Mouse (Mus musculus) heart, postnatal 0 days (tissue): Measurements from ENCODE around the gene Gm3285. TPM values are rescaled to one million over a fixed set of nuclear protein-coding genes. Genes with fewer than 3 reads are reported as not detected.

Experiments
- ATAC-seq: fragments of 200-750 bp; cut with Nextera tagmentation; 2 replicates; pipeline ENCODE4 v1.8.0; 2017; ENCODE audit warnings: low read depth, moderate number of reproducible peaks, moderate library complexity; ENCODE audit not compliant: insufficient read depth
- DNase-seq: peaks from one replicate; pipeline ENCODE4 v3.0.0-alpha.2; 2016; ENCODE audit warnings: low spot score
- H3K27ac ChIP-seq: fragments of 300-500 bp; sonication (generic); 2 replicates; pipeline ENCODE4 v1.5.1; 2014; ENCODE audit warnings: low read depth, mild to moderate bottlenecking
- H3K27me3 ChIP-seq: fragments of 300-500 bp; sonication (generic); 2 replicates; pipeline ENCODE4 v1.6.1; 2014; ENCODE audit warnings: low read length, mixed read lengths; ENCODE audit not compliant: control insufficient read depth, insufficient read depth
- H3K36me3 ChIP-seq: fragments of 300-500 bp; sonication (generic); replicated peaks from 2 replicates; pipeline ENCODE4 v1.6.1; 2014; ENCODE audit warnings: low read length, mixed read lengths; ENCODE audit not compliant: control insufficient read depth, insufficient read depth
- H3K4me1 ChIP-seq: fragments of 300-500 bp; sonication (generic); 2 replicates; pipeline ENCODE4 v1.6.1; 2014; ENCODE audit warnings: antibody characterized with exemption; ENCODE audit not compliant: control insufficient read depth, insufficient read depth
- H3K4me2 ChIP-seq: fragments of 300-500 bp; sonication (generic); 2 replicates; pipeline ENCODE4 v1.6.1; 2014; ENCODE audit warnings: low read depth, mild to moderate bottlenecking, low read length, moderate library complexity
- H3K4me3 ChIP-seq: fragments of 300-500 bp; sonication (generic); 2 replicates; pipeline ENCODE4 v1.5.1; 2014; ENCODE audit warnings: low read depth, low read length
- H3K9ac ChIP-seq: fragments of 300-500 bp; sonication (generic); replicated peaks from 2 replicates; pipeline ENCODE4 v1.6.1; 2014; ENCODE audit warnings: low read depth, low read length, mixed read lengths
- H3K9me3 ChIP-seq: fragments of 300-500 bp; sonication (generic); replicated peaks from 2 replicates; pipeline ENCODE4 v1.6.1; 2016; ENCODE audit warnings: low read length; ENCODE audit not compliant: control insufficient read depth
- CTCF ChIP-seq: IDR thresholded peaks from 2 replicates; pipeline ENCODE4 v1.5.1; 2016; ENCODE audit warnings: antibody characterized with exemption, control low read depth, low read depth
- EP300 ChIP-seq: IDR thresholded peaks from 2 replicates; pipeline ENCODE4 v1.6.1; 2016; ENCODE audit warnings: antibody characterized with exemption, low read depth
- WGBS: fragments of 180-500 bp; shearing (Covaris S2); extraction: QIAGEN DNeasy Blood & Tissue Kit; methylation state at CpG from one replicate; pipeline ENCODE4 v1.1.7; 2014; 5-methylcytosine and 5-hydroxymethylcytosine counted together
- polyA plus RNA-seq: library from polyadenylated mRNA; unstranded; fragments of >200 nt; fragmentation: Nextera tagmentation; extraction: Ambion mirVana; gene quantifications from 2 replicates; pipeline ENCODE4 v1.2.1, GENCODE M21; 2015
- total RNA-seq: library from RNA; depleted of rRNA; stranded (reverse); fragments of >200 nt; gene quantifications from 2 replicates; pipeline ENCODE4 v1.2.3, GENCODE M21; 2014; ENCODE audit warnings: low replicate concordance; rRNA removed

Gm3285 gene
- total and polyA plus RNA-seq, 2 experiments from 2014 or later, result not detected

- no peaks in the 10 kb centered on the region for H3K36me3 ChIP-seq
- WGBS, result 82% methylated on average over 27 of the region's 27 CpGs
- no peak for ATAC-seq
- 0 out of 2 replicates have a peak, but pooled peaks cover 6% of the 10 kb centered on the region for H3K4me1 ChIP-seq
- no peak for DNase-seq
- H3K4me2 ChIP-seq, result no peak overlapping the region
- H3K27me3 ChIP-seq, result peaks cover 24% of the 10 kb centered on the region
- no peak overlapping the region for H3K27ac ChIP-seq
- H3K9ac ChIP-seq, result no peak overlapping the region
- H3K4me3 ChIP-seq, result no peak overlapping the region
- TF ChIP-seq EP300 (no peak), CTCF (no peak)
- H3K9me3 ChIP-seq, result 0 out of 2 replicates have a peak, but pooled peaks cover 8% of the 10 kb centered on the region
Measured at GRCm38 (mm10) chr10:77900903-77901818, 39.4 kb downstream of the Gm3285 start.

DNA sequence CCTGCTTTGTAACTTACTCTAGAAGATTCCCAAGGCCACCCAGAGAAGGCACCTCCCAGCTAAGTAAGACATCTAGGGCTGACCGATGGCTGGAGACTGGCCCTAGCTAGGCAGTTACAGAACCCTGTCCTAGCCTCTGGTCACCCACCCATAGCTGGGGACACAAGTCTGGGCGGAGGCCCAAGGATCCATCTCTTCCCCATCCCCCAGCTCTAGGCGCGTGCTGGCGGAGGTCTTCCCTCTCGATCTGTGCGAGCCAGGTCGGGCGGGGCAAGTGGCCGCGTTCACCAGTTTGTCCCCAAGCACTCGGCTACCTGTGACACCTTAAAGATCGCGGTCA, 40.1 kb downstream of the Gm3285 start:
- ATAC-seq (peak; percentile 32; the same call in 1 of the 2 replicates), DNase-seq (no peak)
- 0 out of 2 replicates have a peak, but pooled peaks cover 8% of the 10 kb centered on the region for H3K9me3 ChIP-seq
- peak overlapping the region; percentile 59 for H3K4me3 ChIP-seq
- H3K27me3 ChIP-seq, result peaks cover 24% of the 10 kb centered on the region
- H3K27ac ChIP-seq, result no peak overlapping the region
- H3K4me1 ChIP-seq, result 0 out of 2 replicates have a peak, but pooled peaks cover 6% of the 10 kb centered on the region
- H3K9ac ChIP-seq, result peak overlapping the region; percentile 37
- H3K4me2 ChIP-seq, result peak overlapping the region; percentile 98
- H3K36me3 ChIP-seq, result no peaks in the 10 kb centered on the region
- TF ChIP-seq CTCF (no peak), EP300 (no peak)
- 5% methylated on average over 14 of the region's 14 CpGs for WGBS

GRCm38 (mm10) chr10:77902211-77902893, 40.6 kb downstream of the Gm3285 start, which contains the start of gene Lrrc3:
Gene Lrrc3, minus strand, starts transcription at chr10:77902536.
- peak within 1 kb of the TSS; percentile 59 for H3K4me3 ChIP-seq
- H3K4me1 ChIP-seq, result 0 out of 2 replicates have a peak, but pooled peaks cover 6% of the 10 kb centered on the region
- DNase-seq (peak; percentile 22), ATAC-seq (peak; percentile 64)
- H3K27me3 ChIP-seq, result peaks cover 24% of the 10 kb centered on the region
- WGBS, result under 1% methylated on average over 39 of the region's 46 CpGs
- H3K9me3 ChIP-seq, result 0 out of 2 replicates have a peak, but pooled peaks cover 8% of the 10 kb centered on the region
- no peak within 1 kb of the TSS for H3K27ac ChIP-seq
- H3K4me2 ChIP-seq, result peak within 1 kb of the TSS; percentile 98
- no peaks in the 10 kb centered on the region for H3K36me3 ChIP-seq
- TF ChIP-seq EP300 (no peak), CTCF (no peak; the same call in 1 of the 2 replicates)
- H3K9ac ChIP-seq, result peak within 1 kb of the TSS; percentile 37

DNA sequence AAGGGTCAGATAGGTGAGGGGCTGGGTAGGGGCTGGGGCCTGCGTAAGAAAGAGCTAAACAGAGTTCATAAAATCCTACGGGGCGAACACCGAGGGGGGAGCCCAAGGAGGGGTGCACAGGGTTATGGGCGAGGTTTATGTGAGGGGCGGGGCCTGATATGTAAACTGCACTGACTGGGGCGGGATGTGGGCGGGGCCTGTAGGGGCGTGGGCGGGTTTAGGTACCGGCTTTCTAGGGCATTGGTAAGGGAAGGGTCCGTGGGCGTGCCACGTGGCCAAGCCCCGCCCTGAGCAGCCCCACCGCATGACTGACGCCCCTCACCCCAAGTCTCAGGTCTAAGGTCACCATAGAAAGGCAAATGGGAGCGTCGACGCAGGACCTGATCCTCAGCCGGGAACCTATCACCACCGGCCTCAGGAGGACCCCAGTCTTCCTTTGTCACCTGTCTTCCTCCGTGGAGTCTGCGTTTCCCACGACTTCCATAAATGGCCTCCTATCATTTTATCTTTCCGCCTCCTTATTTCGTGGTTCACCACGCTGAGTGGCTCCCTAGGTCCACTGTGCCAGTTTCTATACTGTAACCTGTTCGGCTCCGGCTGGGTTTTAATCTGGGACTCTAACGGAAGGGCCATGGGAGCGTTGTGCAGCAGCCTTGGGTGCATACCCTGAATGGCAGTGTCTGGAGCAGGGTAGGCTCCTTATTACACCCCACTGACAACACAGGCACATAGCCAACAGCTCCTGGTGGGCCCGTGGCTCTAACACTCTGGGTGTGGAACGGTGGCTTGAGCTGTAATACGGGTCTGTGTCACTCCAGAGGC, 41.3 kb downstream of the Gm3285 start:
- peak overlapping the region; percentile 59 for H3K4me3 ChIP-seq
- peak overlapping the region; percentile 98 for H3K4me2 ChIP-seq
- H3K27me3 ChIP-seq, result peaks cover 24% of the 10 kb centered on the region
- H3K4me1 ChIP-seq, result 0 out of 2 replicates have a peak, but pooled peaks cover 6% of the 10 kb centered on the region
- no peaks in the 10 kb centered on the region for H3K36me3 ChIP-seq
- H3K9me3 ChIP-seq, result 0 out of 2 replicates have a peak, but pooled peaks cover 16% of the 10 kb centered on the region
- peak; percentile 56 for ATAC-seq
- 10% methylated on average over 35 of the region's 35 CpGs for WGBS
- H3K9ac ChIP-seq, result peak overlapping the region; percentile 37; the same call in 1 of the 2 replicates
- no peak overlapping the region for H3K27ac ChIP-seq
- TF ChIP-seq EP300, result no peak
- no peak for TF ChIP-seq CTCF
- no peak for DNase-seq

Other genes starting within 250 kb of the Gm3285 start
Only the 30 nearest of the 31 such genes appear.
- gene Tspear, start 175.4 kb upstream of the Gm3285 start, total RNA-seq, result 1.1 TPM in 1 of 2 replicates, not detected in the other
- gene Tspear, start 175.4 kb upstream of the Gm3285 start, polyA plus RNA-seq, result not detected in 2 replicates
- gene Gm19402, start 171.2 kb upstream of the Gm3285 start, total RNA-seq, result not detected in 2 replicates
- gene Gm19402, start 171.2 kb upstream of the Gm3285 start, polyA plus RNA-seq, result not detected in 2 replicates
- gene Gm9508, start 164.7 kb upstream of the Gm3285 start, total RNA-seq, result not detected in 2 replicates
- not detected in 2 replicates for gene Gm9508, start 164.7 kb upstream of the Gm3285 start, polyA plus RNA-seq
- not detected in 2 replicates for gene Gm10272, start 155.3 kb upstream of the Gm3285 start, total RNA-seq
- not detected in 2 replicates for gene Gm10272, start 155.3 kb upstream of the Gm3285 start, polyA plus RNA-seq
- gene Gm10024, start 150.5 kb upstream of the Gm3285 start, total RNA-seq, result not detected in 2 replicates
- gene Gm10024, start 150.5 kb upstream of the Gm3285 start, polyA plus RNA-seq, result not detected in 2 replicates
- gene Gm10142, start 146.2 kb upstream of the Gm3285 start, total RNA-seq, result not detected in 2 replicates
- gene Gm10142, start 146.2 kb upstream of the Gm3285 start, polyA plus RNA-seq, result not detected in 2 replicates
- not detected in 2 replicates for gene Krtap12-1, start 141.4 kb upstream of the Gm3285 start, total RNA-seq
- not detected in 2 replicates for gene Krtap12-1, start 141.4 kb upstream of the Gm3285 start, polyA plus RNA-seq
- not detected in 2 replicates for gene Gm10100, start 135.5 kb upstream of the Gm3285 start, total RNA-seq
- not detected in 2 replicates for gene Gm10100, start 135.5 kb upstream of the Gm3285 start, polyA plus RNA-seq
- not detected in 2 replicates for gene Gm18596, start 119.3 kb upstream of the Gm3285 start, total RNA-seq
- not detected in 2 replicates for gene Gm18596, start 119.3 kb upstream of the Gm3285 start, polyA plus RNA-seq
- gene Gm9736, start 110.6 kb upstream of the Gm3285 start, total RNA-seq, result not detected in 2 replicates
- not detected in 2 replicates for gene Gm9736, start 110.6 kb upstream of the Gm3285 start, polyA plus RNA-seq
- not detected in 2 replicates for gene Gm3233, start 102.3 kb upstream of the Gm3285 start, total RNA-seq
- gene Gm3233, start 102.3 kb upstream of the Gm3285 start, polyA plus RNA-seq, result not detected in 2 replicates
- gene Gm3238, start 90.7 kb upstream of the Gm3285 start, total RNA-seq, result not detected in 2 replicates
- not detected in 2 replicates for gene Gm3238, start 90.7 kb upstream of the Gm3285 start, polyA plus RNA-seq
- not detected in 2 replicates for gene Gm7138, start 85.0 kb upstream of the Gm3285 start, total RNA-seq
- gene Gm7138, start 85.0 kb upstream of the Gm3285 start, polyA plus RNA-seq, result not detected in 2 replicates
- gene Gm3250, start 79.4 kb upstream of the Gm3285 start, total RNA-seq, result not detected in 2 replicates
- not detected in 2 replicates for gene Gm3250, start 79.4 kb upstream of the Gm3285 start, polyA plus RNA-seq
- gene Gm7137, start 73.8 kb upstream of the Gm3285 start, total RNA-seq, result not detected in 2 replicates
- not detected in 2 replicates for gene Gm7137, start 73.8 kb upstream of the Gm3285 start, polyA plus RNA-seq
- not detected in 2 replicates for gene Gm9639, start 66.9 kb upstream of the Gm3285 start, total RNA-seq
- gene Gm9639, start 66.9 kb upstream of the Gm3285 start, polyA plus RNA-seq, result not detected in 2 replicates
- not detected in 2 replicates for gene Gm19668, start 62.8 kb upstream of the Gm3285 start, total RNA-seq
- gene Gm19668, start 62.8 kb upstream of the Gm3285 start, polyA plus RNA-seq, result not detected in 2 replicates
- gene Gm9507, start 50.1 kb upstream of the Gm3285 start, total RNA-seq, result not detected in 2 replicates
- not detected in 2 replicates for gene Gm9507, start 50.1 kb upstream of the Gm3285 start, polyA plus RNA-seq
- not detected in 2 replicates for gene Gm2696, start 47.3 kb upstream of the Gm3285 start, total RNA-seq
- gene Gm2696, start 47.3 kb upstream of the Gm3285 start, polyA plus RNA-seq, result not detected in 2 replicates
- not detected in 2 replicates for gene Krtap10-4, start 34.9 kb upstream of the Gm3285 start, total RNA-seq
- gene Krtap10-4, start 34.9 kb upstream of the Gm3285 start, polyA plus RNA-seq, result not detected in 2 replicates
- not detected in 2 replicates for gene Krtap10-10, start 26.0 kb upstream of the Gm3285 start, total RNA-seq
- not detected in 2 replicates for gene Krtap10-10, start 26.0 kb upstream of the Gm3285 start, polyA plus RNA-seq
- not detected in 2 replicates for gene Gm36176, start 15.2 kb upstream of the Gm3285 start, total RNA-seq
- not detected in 2 replicates for gene Gm36176, start 15.2 kb upstream of the Gm3285 start, polyA plus RNA-seq
- not detected in 2 replicates for gene Gm10318, start 9.1 kb upstream of the Gm3285 start, total RNA-seq
- not detected in 2 replicates for gene Gm10318, start 9.1 kb upstream of the Gm3285 start, polyA plus RNA-seq
- 0.08 and 2.5 TPM in 2 replicates for gene Lrrc3, start 40.6 kb downstream of the Gm3285 start, total RNA-seq
- 0.54 and 0.63 TPM in 2 replicates for gene Lrrc3, start 40.6 kb downstream of the Gm3285 start, polyA plus RNA-seq
- gene Trpm2, start 108.6 kb downstream of the Gm3285 start, total RNA-seq, result 0.27 and 2.4 TPM in 2 replicates
- gene Trpm2, start 108.6 kb downstream of the Gm3285 start, polyA plus RNA-seq, result 0.11 TPM in 2 replicates
- 14.8 and 48.9 TPM in 2 replicates for gene 1810043G02Rik, start 116.5 kb downstream of the Gm3285 start, total RNA-seq
- gene 1810043G02Rik, start 116.5 kb downstream of the Gm3285 start, polyA plus RNA-seq, result 18.1 and 18.6 TPM in 2 replicates
- gene Pfkl, start 148.1 kb downstream of the Gm3285 start, total RNA-seq, result 353 and 356 TPM in 2 replicates
- 68.9 and 71.0 TPM in 2 replicates for gene Pfkl, start 148.1 kb downstream of the Gm3285 start, polyA plus RNA-seq
- gene Dnmt3l, start 180.0 kb downstream of the Gm3285 start, total RNA-seq, result not detected in 2 replicates
- gene Dnmt3l, start 180.0 kb downstream of the Gm3285 start, polyA plus RNA-seq, result not detected in 2 replicates
- not detected in 2 replicates for gene Aire, start 181.6 kb downstream of the Gm3285 start, total RNA-seq
- gene Aire, start 181.6 kb downstream of the Gm3285 start, polyA plus RNA-seq, result not detected in 2 replicates
- gene Icosl, start 207.3 kb downstream of the Gm3285 start, total RNA-seq, result 6.1 and 7.4 TPM in 2 replicates
- 1.2 and 1.9 TPM in 2 replicates for gene Icosl, start 207.3 kb downstream of the Gm3285 start, polyA plus RNA-seq